Mouse (Mus musculus): Measurements from ENCODE around the gene Olfr1116. TPM values are rescaled to one million over a fixed set of nuclear protein-coding genes. Genes with fewer than 3 reads are reported as not detected.
"Not testable (repeated sequence)": the region's sequence is repeated elsewhere in the genome, so short reads cannot be mapped to it uniquely, and the experiment has no call there.

The Olfr1116 gene
- polyA plus RNA-seq (2015; fragmentation: Nextera tagmentation; extraction: Ambion mirVana), result not detected in 2 replicates

DNA sequence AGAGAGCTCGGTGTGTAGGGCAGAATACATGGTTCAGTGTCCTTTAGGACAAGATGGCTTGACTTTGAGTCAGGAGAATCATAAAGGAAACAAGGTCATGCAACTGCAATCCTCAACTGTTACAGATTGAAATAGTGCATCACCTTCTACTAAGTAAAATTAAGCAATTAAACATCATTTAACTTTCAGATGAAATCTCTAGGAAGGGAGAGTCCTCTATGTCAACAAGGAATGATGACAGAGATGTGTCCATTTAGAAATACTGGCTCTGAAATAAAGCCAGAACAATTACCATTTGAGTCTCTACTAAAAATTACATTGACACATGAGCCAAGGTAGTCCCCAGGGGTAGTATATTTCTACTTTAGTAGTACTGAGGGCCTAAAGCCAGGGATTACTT is at the start of gene Olfr1116:
Gene Olfr1116, plus strand, starts transcription at position 301 of the 400 bp plus-strand sequence.
- no peak within 1 kb of the TSS for H3K4me3 ChIP-seq
- no peak for ATAC-seq (replicated peaks)
- WGBS, result 90% methylated on average over 1 of the region's 1 CpGs
- H3K4me1 ChIP-seq, result no peaks in the 10 kb centered on the region
- H3K27me3 ChIP-seq, result no peaks in the 10 kb centered on the region
- no peak within 1 kb of the TSS for H3K4me2 ChIP-seq (replicated peaks)
- no peaks in the 10 kb centered on the region for H3K9me3 ChIP-seq
- no peak within 1 kb of the TSS for H3K9ac ChIP-seq (replicated peaks)
- H3K27ac ChIP-seq (replicated peaks), result no peak within 1 kb of the TSS
- H3K36me3 ChIP-seq, result no peaks in the 10 kb centered on the region

DNA sequence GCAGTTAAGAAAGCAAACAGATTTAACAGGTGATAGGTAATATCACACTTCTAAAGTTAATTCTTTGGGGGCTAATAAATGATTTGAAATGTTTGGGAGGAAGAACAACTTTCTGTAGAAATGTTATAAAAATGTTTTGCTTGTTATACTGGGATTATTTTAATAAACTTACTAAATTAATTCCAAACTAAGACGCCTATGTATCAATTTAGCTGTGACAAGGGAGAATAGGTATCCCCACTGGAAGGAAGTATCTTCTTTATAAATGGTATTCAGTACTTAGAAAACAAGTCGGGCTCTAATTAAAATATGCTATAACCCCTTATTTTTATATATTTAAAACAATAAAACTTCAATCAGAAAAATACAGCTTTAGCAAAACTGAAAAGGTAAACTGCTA is 19.6 kb upstream of the Olfr1116 start, which contains the start of gene Olfr1115:
Gene Olfr1115, plus strand, starts transcription at position 301 of the 400 bp plus-strand sequence.
- no peaks in the 10 kb centered on the region for H3K4me1 ChIP-seq
- no peak within 1 kb of the TSS for H3K9ac ChIP-seq (replicated peaks)
- no peaks in the 10 kb centered on the region for H3K27me3 ChIP-seq
- WGBS, result 89% methylated on average over 2 of the region's 2 CpGs
- H3K9me3 ChIP-seq, result no peaks in the 10 kb centered on the region
- no peak within 1 kb of the TSS for H3K4me2 ChIP-seq (replicated peaks)
- H3K27ac ChIP-seq (replicated peaks), result no peak within 1 kb of the TSS
- H3K36me3 ChIP-seq, result no peaks in the 10 kb centered on the region
- H3K4me3 ChIP-seq, result no peak within 1 kb of the TSS
- ATAC-seq (replicated peaks), result no peak

- not testable (repeated sequence) for H3K4me1 ChIP-seq; H3K27me3 ChIP-seq; H3K27ac ChIP-seq (replicated peaks); ATAC-seq (replicated peaks); H3K9ac ChIP-seq (replicated peaks); H3K4me2 ChIP-seq (replicated peaks); H3K4me3 ChIP-seq; H3K9me3 ChIP-seq; H3K36me3 ChIP-seq
These were observed 26.6 kb downstream of the Olfr1116 start for GRCm38 (mm10) chr2:87293977-87294376.

DNA sequence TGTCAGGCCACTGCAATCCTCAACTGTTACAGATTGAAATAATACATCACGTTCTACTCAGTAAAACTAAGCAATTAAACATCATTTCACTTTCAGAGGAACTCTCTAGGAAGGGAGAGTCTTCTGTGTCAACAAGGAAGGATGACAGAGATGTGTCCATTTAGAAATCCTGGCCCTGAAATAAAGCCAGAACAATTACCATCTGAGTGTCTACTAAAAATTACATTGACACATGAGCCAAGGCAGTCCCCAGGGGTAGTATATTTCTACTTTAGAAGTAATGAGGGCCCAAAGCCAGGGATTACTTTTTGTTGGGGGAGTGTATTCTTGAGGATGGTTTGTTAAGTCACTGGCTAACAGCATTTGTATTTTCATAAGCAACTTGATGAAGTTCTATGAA is 39.9 kb downstream of the Olfr1116 start, which contains the start of gene Olfr1118:
Gene Olfr1118, plus strand, starts transcription at position 301 of the 400 bp plus-strand sequence.
- H3K4me3 ChIP-seq, result no peak within 1 kb of the TSS
- H3K4me1 ChIP-seq, result no peaks in the 10 kb centered on the region
- H3K27ac ChIP-seq (replicated peaks), result no peak within 1 kb of the TSS
- no peaks in the 10 kb centered on the region for H3K9me3 ChIP-seq
- H3K9ac ChIP-seq (replicated peaks), result no peak within 1 kb of the TSS
- no peaks in the 10 kb centered on the region for H3K27me3 ChIP-seq
- 72% methylated on average over 1 of the region's 1 CpGs for WGBS
- ATAC-seq (replicated peaks), result no peak
- H3K36me3 ChIP-seq, result no peaks in the 10 kb centered on the region
- H3K4me2 ChIP-seq (replicated peaks), result no peak within 1 kb of the TSS

Small RNA genes within 50 kb of the gene (microRNA-seq; reads per million reads assigned to microRNA genes)
- gene Gm27438, result not detected

Other genes with a start within 250 kb of the Olfr1116 start
- gene Olfr1104, start 240.5 kb upstream of the Olfr1116 start, polyA plus RNA-seq (2015; fragmentation: Nextera tagmentation; extraction: Ambion mirVana), result not detected in 2 replicates
- gene Olfr1105, start 231.0 kb upstream of the Olfr1116 start, polyA plus RNA-seq (2015; fragmentation: Nextera tagmentation; extraction: Ambion mirVana), result not detected in 2 replicates
- gene Olfr1106, start 215.3 kb upstream of the Olfr1116 start, polyA plus RNA-seq (2015; fragmentation: Nextera tagmentation; extraction: Ambion mirVana), result not detected in 2 replicates
- not detected in 2 replicates for gene Olfr1107, start 191.7 kb upstream of the Olfr1116 start, polyA plus RNA-seq (2015; fragmentation: Nextera tagmentation; extraction: Ambion mirVana)
- not detected in 2 replicates for gene Olfr1109, start 171.5 kb upstream of the Olfr1116 start, polyA plus RNA-seq (2015; fragmentation: Nextera tagmentation; extraction: Ambion mirVana)
- not detected in 2 replicates for gene Olfr259, start 153.0 kb upstream of the Olfr1116 start, polyA plus RNA-seq (2015; fragmentation: Nextera tagmentation; extraction: Ambion mirVana)
- gene Olfr1110, start 127.2 kb upstream of the Olfr1116 start, polyA plus RNA-seq (2015; fragmentation: Nextera tagmentation; extraction: Ambion mirVana), result not detected in 2 replicates
- not detected in 2 replicates for gene Olfr1111, start 114.9 kb upstream of the Olfr1116 start, polyA plus RNA-seq (2015; fragmentation: Nextera tagmentation; extraction: Ambion mirVana)
- gene Olfr1112, start 79.7 kb upstream of the Olfr1116 start, polyA plus RNA-seq (2015; fragmentation: Nextera tagmentation; extraction: Ambion mirVana), result not detected in 2 replicates
- not detected in 2 replicates for gene Olfr1113, start 58.6 kb upstream of the Olfr1116 start, polyA plus RNA-seq (2015; fragmentation: Nextera tagmentation; extraction: Ambion mirVana)
- gene Olfr1115, start 19.5 kb upstream of the Olfr1116 start, polyA plus RNA-seq (2015; fragmentation: Nextera tagmentation; extraction: Ambion mirVana), result not detected in 2 replicates
- gene Olfr1118, start 40.0 kb downstream of the Olfr1116 start, polyA plus RNA-seq (2015; fragmentation: Nextera tagmentation; extraction: Ambion mirVana), result not detected in 2 replicates
- gene Olfr1120, start 87.3 kb downstream of the Olfr1116 start, polyA plus RNA-seq (2015; fragmentation: Nextera tagmentation; extraction: Ambion mirVana), result not detected in 2 replicates
- not detected in 2 replicates for gene Olfr1121, start 102.4 kb downstream of the Olfr1116 start, polyA plus RNA-seq (2015; fragmentation: Nextera tagmentation; extraction: Ambion mirVana)
- gene Olfr1122, start 118.3 kb downstream of the Olfr1116 start, polyA plus RNA-seq (2015; fragmentation: Nextera tagmentation; extraction: Ambion mirVana), result not detected in 2 replicates
- gene Olfr1123, start 149.1 kb downstream of the Olfr1116 start, polyA plus RNA-seq (2015; fragmentation: Nextera tagmentation; extraction: Ambion mirVana), result not detected in 2 replicates
- gene Olfr1124, start 162.7 kb downstream of the Olfr1116 start, polyA plus RNA-seq (2015; fragmentation: Nextera tagmentation; extraction: Ambion mirVana), result 0.08 TPM in 1 of 2 replicates, not detected in the other
- gene Olfr1126, start 186.4 kb downstream of the Olfr1116 start, polyA plus RNA-seq (2015; fragmentation: Nextera tagmentation; extraction: Ambion mirVana), result not detected in 2 replicates
- not detected in 2 replicates for gene Pramel7, start 229.6 kb downstream of the Olfr1116 start, polyA plus RNA-seq (2015; fragmentation: Nextera tagmentation; extraction: Ambion mirVana)
- gene Pramel6, start 239.0 kb downstream of the Olfr1116 start, polyA plus RNA-seq (2015; fragmentation: Nextera tagmentation; extraction: Ambion mirVana), result not detected in 2 replicates

Data from forebrain, embryonic 15.5 days (tissue).